Mouse (Mus musculus) inflammation-experienced regulatory T-cells, adult 16 weeks (primary cell): ENCODE data around the gene Dkk2. TPM values are rescaled to one million over a fixed set of nuclear protein-coding genes. Genes with fewer than 3 reads are reported as not detected.

Experiments
- polyA plus RNA-seq: library from polyadenylated mRNA; unstranded; fragments of 100-300 nt; shearing (Covaris generic); gene quantifications from one replicate; pipeline ENCODE4 v1.2.1, GENCODE M21; 2017

Gene Dkk2
- not detected for polyA plus RNA-seq

DNA sequence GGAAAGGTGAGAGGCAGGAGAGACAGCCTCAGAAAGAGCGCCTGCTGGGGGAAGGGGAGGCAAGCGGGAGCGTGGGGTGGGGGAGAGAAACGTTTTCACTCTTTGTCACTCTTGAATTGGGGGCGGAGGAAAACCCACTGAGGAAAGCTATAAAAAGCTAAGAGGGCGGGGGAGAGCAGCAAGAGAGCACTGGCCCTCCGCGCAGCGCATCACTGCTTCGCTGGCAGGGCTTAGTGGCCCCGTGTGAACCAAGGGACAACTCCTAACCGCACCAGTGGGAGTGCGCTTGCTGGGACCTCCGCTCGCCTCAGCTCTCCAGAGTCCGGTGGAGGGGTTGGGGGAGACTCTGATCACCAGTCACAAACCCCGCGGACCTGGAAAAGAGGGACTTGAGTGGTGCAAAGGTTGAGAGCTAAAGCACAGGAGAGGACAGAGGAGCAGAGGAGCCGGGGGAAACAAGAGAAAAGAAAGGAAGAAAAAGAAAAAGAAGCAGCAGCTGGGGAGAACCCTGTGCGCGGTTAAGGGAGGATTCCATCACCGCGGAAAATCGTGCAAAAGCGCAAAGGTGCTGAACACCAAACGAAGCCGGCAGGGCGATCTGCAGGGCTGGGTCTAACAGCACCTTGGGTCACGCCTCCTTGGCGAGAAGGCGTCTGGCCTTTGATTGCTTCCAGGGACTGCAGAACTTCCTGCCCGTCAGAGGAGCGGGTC lies at the start of gene Dkk2:
TSS of gene Dkk2 (plus strand) at position 181 of the 711 bp plus-strand sequence.

